Mouse (Mus musculus) heart, adult 18-20 months (tissue): ENCODE data around the gene Ift20. TPM values are rescaled to one million over a fixed set of nuclear protein-coding genes. Genes with fewer than 3 reads are reported as not detected.
"Not testable (repeated sequence)": the region's sequence is repeated elsewhere in the genome, so short reads cannot be mapped to it uniquely, and the experiment has no call there.

Experiments
- DNase-seq, 2 experiments: peaks; one replicate each; pipeline ENCODE4 v3.0.0; 2021 to 2022; ENCODE audit warnings: mixed read lengths in 1 of 2
- total RNA-seq, 2 experiments: library from RNA; stranded (reverse); gene quantifications; 2 replicates each; pipeline ENCODE4 v1.2.3; 2021

Gene Ift20
- total RNA-seq, 2 experiments from 2014 or later = 31.9 to 32.6 TPM

DNA sequence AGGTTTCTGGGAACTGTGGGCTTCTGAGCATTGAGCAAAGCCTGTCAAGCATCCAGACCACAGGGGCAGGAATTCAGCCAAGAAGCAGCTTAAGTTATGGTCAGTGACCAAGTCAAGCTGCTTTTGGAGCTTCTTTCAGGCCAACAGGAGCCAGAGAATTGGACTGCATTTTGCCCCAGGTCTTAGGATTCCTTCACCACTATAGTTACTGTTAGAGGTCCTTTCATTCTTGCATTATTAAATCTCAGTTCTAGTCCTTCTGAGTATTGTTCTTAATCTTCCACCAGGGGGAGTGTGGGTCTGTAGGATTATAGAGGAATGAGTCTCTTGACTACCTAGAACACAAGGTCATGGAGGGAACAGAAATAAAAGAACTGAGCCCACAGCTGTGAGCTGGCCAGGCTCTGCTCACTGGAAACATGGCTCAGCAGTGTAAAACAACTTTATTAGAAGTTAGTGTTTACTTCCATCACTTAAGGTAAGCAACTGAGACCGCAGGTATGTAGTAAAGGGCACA lies 13.6 kb upstream of the Ift20 start:
- peak; percentile 58 to 61 for DNase-seq

DNA sequence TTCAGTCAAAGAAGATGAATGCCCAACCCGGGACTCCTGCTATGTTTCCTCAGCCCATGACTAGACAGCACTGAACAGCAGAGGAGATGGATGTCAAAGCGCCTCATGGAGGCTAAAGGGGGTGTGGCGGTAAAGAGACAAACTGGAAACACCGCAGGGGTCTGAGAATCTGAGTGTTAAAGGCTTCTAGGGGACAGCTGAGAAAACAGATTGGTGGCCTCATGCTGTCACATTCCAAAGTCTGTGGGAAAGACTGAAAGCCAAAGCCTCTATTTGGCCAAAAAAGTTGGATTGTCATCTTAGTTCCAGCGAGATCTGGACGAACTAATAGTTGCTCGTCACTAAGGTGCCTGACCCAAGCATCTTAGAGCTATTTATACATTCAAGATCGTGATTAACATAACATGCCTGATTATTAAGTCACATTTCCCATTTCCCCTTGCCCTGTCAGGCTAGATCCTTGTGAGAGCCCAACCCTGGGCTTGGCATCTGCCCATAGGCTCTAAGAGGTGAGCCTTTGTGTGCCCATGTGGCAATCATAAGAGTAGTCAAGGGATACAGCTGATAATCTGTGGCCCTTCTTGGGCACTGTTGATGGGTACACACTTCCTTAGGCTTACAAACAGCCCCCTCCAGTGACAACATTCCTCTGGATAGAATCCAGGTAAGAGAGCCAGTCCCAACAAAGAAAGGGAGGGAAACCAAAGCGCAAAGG lies 12.8 kb upstream of the Ift20 start:
- peak in 1 of 2 experiments; percentile 33 for DNase-seq

DNA sequence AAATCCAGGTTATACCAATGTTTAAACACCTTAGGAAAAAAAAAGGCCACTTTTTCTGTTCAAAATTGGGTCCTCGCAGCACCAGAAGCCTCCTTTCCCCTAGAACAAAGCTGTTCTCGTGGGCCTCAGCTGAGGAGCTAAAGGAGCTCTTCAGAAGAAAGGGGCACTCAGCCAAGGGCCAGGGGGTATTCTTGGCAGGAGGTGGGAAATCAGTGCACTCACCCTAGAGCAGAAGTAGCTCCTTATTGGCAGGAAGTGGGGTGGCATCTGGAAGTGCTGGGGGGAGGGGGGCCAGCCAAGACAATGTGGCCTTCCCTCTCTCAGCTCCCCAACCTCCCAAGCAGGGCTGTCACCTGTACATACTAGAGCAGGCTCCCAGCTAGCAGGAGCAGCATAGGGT lies 11.3 kb upstream of the Ift20 start:
- no peak for DNase-seq

DNA sequence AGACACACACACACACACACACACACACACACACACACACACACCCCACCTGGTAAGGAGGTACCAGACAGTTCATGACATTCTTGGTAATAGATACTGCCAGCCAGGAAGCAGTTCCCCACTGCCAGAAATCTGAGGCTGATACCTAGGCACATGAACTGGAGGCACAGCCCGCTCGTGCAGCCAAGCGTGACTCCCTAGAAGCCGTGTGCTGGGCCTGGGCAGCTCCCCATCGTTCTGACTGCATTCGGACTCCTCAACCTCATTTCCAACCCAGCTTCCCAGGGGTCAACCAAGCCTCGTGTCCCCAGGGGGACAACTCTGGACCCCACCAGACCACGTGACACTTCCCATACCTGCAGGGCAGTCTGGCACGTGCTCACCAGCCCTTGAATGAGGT lies 7.4 kb upstream of the Ift20 start:
- no peak for DNase-seq

DNA sequence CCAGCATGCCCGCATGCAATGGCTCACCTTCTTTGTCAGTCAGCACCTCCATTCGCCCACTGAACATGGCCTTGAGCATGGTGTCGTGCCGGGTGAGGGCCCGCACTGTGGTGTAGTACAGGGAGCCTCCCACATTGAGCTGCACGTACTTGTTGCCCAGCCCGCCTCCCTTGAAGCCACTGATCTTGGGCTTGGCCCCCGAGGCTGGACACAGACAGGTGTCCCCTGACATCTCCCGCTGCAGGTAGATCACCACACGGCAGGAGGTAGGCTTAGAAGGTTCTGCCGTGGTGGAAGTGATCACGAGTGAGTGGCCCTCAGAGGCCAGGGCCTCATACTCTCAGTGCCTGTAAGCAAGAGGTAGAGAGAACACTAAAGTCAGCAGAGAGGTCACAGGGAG lies 6.2 kb upstream of the Ift20 start:
- no peak for DNase-seq

DNA sequence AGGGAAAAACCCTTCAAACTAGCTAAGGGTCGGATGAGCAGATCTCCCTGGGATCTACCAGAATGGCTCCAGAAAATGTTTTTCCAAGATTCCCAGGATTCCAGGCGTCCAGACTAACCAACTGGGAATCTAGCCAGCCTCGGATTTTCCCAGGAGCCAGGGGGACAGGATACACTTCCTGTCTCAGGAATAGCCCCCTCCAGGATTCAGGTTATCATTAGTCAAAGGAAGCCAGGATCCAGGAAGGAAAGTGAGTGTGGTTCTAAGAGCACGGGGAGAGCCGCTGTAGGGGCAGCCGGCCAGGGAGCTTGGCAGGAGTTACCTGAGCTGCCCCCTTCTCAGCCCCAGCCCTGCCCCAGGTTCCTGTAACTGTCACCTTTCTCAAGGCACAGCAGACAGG lies 5.1 kb upstream of the Ift20 start:
- DNase-seq = peak; percentile 78 to 87

DNA sequence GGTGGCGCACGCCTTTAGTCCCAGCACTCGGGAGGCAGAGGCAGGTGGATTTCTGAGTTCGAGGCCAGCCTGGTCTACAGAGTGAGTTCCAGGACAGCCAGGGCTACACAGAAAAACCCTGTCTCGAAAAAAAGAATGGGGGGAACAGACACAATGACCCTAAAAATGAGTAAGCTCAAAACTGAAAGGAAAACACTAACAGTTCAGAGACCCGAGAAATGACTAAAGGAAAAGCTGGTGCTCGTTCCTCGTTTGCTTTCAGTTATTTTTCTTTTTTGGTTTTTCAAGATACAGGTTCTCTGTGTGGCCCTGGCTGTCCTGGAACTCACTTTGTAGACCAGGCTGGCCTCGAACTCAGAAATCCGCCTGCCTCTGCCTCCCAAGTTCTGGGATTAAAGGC lies 4.6 kb upstream of the Ift20 start:
- not testable (repeated sequence) for DNase-seq

DNA sequence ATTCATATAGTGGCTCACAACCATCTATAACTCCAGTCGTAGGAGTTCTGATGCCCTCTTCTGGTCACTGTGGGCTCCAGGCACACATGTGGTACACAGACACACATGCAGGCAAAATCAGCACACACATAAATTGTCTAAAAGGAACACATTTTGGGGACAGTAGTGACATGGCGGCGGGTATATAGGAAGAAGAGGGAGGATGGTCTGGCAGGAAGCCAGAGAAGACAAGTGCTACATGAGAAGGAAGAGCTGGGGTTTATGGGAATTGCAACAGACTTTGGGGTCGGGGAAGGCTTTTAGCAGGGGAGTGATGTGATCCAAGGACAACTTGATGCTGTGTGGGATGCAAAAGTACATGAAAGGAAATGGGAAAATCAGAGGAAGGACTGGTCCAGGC lies 1.6 kb upstream of the Ift20 start:
- no peak for DNase-seq

DNA sequence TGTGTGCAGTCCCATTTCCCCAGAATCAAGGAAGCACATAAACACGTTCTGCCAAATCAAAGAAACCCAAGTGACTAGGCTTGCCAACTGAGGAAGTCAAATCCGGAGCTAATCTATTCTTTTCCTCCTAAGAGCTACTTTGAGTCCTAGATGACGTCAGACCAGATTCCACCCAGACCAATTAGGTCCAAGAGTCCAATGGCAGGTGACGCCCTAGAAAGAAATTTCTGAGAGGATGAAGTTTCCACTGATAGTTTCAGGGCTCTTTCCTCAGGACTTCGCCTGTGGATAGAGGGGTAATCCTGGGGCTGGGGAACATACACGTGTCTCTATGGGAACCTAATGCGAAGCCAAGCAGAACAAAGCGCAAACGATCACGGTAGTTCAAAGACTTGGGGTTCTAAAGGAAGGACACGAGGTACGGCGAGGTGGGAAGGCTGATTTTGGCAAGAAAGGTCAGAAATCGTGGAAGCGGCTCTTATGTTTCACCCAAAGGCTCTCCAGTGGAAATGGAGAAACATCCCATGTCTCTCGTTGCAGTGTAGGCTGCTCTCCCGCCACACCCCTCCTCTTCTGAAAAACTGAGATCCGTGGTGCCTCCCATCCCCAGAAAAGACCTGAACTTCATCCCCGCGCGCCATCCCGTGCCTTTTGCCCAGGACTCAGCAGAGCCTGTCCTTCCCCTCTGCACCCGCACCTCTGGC lies 633 bp upstream of the Ift20 start:
- DNase-seq = peak; percentile 67 to 81

DNA sequence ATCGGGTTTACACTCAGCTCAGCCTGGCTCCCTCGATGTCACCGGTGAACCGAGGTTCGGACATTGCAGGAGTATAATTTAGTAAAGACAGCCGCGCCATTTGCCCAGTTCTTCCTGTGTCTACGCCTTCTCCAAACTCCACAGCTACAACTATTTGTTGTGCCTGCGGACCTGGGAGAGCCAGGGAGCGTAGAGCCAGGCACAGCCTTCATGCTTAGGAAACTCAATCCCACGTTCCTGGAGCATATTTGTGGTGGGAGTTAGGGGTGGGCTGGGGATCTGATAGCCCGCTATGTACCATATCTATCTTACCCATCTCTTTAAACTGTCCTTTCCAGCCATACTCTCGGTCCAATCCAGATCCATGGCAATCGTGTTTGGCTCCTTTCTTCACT lies 526 bp downstream of the Ift20 start:
- no peak for DNase-seq

DNA sequence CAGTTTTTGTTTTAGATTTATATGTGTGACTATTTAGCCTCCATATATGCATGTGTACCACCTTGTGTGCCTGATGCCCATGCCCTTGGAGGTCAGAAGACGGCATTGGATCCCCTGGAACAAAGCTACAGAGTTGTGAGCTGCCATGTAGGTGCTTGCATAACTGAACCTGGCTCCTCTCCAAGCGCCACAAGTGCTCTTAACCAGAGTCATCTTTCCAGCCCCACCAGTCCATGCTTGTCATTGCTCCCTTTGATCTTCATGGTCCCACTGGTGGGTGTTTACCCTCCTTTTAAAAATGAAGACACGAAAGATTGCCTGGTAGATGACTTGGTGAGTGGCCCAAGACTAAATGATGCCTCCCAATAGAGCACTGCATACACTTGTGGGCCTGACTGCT lies 4.2 kb downstream of the Ift20 start:
- DNase-seq = no peak

DNA sequence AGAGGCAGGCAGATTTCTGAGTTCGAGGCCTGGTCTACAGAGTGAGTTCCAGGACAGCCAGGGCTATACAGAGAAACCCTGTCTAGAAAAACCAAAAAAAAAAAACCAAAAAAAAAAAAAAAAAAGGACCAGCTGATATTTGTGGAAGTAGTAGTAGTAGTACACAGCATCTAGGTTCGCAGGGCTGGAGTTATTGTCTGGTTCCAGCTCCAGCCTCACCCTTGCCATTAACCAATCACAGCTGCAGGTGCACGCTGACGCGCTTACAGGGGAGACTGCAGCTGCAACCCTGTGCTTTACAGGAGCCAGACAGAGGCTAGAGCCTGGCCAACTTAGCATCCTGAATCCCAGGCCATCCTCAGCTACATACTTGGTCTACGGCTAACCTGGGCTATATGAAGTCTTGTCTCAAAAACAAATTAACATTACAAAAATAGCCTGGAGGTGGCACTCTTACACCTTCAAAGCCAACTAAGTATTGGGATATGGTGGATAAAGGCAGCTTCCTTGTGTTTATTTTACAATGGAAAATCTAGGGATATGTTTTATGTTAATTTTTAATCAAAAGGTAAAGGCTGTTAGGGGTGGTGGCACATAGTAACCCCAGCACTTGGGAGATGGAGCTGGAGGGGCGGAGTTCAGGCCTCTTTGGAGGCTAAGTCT lies 8.4 kb downstream of the Ift20 start:
- DNase-seq = no peak

DNA sequence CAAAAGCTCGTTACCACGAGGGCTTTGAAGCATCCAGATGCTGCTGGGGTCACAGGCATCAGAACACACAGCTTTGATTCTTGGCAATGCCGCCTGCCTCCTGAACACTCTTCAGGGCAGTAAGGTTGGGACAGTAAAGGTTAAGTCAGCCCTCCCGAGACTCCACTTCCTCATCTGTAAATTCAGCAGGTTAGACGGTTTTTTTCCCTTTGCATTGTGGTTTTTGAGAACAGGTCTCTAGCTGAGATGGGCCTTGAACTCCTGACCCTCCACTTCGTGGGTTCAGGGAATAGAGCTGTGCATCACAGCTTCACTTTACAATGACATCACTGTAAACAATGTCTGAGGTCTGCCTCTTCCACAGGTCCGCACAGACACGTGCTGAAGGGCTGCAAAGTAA lies 9.0 kb downstream of the Ift20 start:
- DNase-seq = no peak

DNA sequence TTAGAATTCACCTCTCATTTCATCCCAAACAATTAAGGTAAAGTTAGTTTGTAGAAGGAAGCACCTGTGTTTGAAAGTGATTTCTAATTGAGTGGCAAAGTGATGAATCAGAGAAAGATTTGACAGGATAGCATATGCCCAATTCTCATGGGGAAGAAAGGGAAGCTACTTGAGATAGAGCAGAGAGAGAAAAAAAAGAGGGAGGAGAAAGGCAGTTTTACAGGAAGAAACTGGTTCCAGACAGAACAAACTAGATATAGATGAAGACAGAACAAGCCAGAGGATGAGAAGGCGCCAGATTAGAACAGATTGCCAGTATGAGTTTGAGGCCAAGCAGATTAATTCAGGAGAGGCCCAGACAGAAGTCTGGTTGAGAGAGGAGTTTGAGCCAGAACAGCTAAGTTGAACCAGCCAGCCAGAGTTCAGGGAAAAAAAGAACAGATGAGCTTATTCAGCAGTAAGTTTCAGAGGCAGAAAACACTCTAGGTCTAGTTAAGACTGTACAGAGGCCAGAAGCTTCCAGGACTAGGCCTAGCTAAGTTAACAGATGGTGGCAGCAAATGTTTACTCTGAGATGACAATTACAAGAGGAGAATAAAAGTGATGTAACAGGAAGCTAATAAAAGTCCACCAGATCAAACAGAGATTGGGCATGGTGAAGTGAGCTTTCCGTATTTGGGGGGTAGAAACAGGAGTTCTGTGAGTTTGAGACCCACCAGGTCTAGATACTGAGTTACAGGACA lies 11.7 kb downstream of the Ift20 start:
- DNase-seq = no peak

DNA sequence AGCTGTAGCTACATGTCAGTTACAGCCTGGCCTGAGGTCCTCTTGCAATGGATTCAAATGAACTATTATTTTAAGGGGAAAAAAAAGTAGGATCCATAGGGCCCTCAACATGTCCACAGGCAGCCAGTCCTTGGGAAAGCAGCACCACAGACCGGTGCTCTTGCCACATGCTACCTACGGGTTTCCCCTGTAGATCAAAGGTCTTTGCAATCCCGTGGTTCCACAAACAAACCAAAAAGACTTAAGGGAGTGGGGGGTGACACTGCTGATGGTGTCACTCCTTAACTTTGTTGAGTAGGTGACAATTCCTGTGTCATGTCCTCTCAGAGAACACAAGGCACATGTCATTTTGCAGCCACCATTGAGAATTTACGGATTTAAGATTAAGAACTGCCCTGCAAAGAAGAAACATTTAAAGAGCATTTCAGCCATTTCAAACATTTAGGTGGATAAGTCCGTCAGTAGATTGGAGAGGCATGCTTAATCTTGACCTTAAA lies 13.4 kb downstream of the Ift20 start:
- no peak for DNase-seq

DNA sequence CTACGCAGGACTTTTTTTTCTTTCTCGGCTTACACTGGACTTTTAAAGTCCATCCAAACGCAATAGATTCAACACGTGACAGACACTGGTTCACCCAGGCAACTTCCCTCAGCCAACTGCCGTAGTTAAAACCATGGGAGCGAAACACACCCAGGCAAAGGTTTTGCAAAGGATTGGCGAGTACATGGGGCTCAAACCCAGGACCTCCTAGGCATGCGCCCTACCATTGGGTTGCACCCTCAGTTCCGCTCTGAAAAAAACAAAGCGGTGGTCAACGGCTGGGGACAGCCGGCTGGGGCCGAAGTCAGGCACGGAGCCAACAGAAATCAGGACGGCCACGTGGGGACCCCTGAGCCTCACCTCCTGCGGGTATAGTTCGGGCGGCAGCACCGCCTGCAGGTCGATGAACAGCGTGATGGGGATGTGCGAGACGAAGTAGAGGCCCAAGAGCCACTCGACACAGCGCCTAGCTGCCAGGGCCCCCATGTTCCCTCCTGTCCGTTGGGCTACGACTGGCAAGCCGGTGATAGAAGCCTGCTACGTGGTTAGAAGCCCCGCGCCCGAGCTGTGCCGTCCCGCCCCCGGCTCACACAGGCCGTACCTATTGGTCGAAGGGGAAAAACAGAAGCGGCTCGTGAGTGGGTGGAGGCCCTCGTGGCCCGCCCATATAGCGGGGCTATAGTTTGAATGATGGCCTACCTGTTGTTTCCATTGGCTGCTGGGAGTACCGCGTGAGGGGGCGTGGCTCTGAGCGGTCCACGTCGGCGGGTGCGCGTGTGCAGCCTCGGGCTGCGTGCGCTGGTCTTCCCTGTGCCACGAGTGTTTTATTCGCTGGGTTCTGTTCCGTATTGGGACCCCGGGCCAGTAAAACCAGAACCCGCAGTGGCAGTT lies 14.3 kb downstream of the Ift20 start, which contains the start of gene Tmem97:
TSS of gene Tmem97 (minus strand) at position 610 of the 891 bp plus-strand sequence.
- peak; percentile 95 to 97 for DNase-seq

DNA sequence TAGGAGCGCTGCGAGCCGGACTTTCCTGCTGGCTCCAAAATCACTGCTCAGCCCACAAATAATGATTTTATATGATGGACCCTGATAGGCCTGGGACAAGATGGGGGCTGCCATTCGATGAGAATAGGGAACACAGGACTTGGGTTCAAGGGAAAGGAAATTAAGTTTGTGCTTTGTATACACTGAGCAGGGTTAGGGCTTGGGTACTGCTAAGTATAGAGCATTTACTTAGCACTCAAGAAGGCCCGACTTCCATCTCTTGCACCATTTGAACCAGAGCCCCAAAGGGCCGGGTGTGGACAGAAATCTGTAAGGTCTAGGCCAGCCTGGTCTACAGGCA lies 14.9 kb downstream of the Ift20 start:
- no peak for DNase-seq

DNA sequence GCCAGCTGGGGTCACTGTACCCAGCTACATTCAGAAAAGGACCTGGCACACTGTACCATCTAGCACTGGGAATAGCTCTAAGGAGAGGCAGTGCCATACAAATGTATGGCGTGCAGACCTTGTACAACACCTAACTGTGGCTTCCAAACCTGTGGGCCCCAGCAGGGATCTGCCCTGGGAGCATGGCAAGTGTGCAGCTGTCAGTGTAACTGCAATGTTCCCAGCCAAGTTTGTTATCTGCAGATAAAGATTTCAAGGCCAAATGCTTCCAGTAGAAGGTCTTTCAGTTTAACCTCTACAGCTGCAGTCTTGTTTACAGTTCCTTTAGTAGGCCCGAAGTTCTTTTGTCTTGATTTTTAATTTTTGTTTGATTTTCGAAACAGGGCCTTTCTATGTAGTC lies 19.5 kb downstream of the Ift20 start:
- DNase-seq = peak in 1 of 2 experiments; percentile 14

DNA sequence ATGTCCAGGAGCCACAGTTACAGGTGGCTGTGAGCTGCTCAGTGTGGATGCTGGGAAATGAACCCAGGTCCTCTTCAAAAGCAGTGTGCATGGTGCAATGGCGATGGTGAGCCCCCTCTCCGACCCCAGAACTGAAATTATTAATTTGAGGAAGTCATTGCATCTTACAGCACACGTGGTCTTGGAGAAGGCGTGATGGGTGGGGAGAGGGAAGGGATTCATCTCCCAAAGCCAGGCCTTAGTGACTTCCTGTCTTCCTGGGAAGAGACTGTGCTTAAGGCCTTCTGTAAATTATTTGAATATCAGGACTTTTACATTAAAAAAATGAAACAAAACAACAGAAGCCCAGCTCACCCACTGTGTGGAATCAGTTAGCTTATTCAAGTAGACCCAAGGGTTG lies 19.9 kb downstream of the Ift20 start:
- DNase-seq = no peak

DNA sequence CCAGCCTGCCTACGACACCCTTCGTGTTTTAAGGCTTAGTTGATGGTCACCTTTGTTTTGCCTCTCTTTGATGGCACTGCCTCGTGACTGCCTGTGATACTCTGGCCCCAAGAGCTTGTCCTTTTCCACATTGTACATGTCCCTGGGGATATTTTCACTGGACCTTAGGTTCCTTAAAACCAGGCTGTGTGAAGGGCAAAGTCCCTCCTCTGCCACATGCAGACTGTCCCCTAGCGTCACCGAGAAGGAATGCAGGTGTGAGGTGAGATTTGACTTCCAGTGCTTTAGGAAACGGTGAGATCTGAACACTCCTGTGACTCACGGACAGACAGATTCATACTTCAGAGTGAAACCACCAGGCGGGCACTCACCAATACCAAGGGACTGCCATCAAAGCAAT lies 21.1 kb downstream of the Ift20 start:
- no peak for DNase-seq

DNA sequence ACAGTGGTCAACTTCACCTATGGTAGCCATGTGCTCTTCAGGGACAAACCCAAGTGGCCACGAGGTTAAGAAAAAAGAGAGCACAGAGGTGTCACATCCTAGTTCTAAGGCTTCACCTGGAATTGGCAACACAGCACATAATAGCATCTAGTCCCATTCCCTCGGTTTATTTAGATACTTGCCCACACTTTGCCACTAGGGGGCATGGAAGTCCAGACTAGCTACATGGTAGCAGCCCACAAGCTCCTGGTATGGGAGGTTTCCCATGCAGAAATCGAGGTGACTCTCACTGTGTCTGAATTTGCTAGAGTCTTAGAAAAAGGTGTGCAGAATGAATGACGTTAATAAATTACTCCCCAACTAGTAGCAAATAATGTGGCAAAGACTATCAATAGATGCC lies 24.3 kb downstream of the Ift20 start:
- peak; percentile 80 to 81 for DNase-seq
